Mouse (Mus musculus) MEL (cell line): Measurements from ENCODE around the gene Eef1a1. TPM values are rescaled to one million over a fixed set of nuclear protein-coding genes. Genes with fewer than 3 reads are reported as not detected.

Experiments
- DNase-seq: peaks from one replicate; pipeline ENCODE4 v3.0.0; 2011; ENCODE audit warnings: low read depth, low spot score
- H3K27ac ChIP-seq: 2 replicates; pipeline ENCODE4 v1.5.1; 2012; ENCODE audit warnings: low read depth, mild to moderate bottlenecking, control low read depth, low read length, moderate library complexity; ENCODE audit not compliant: control insufficient read depth
- H3K27me3 ChIP-seq, 2 experiments: fragments of 150-350 bp in 1 of 2; sonication (generic) in 1 of 2; 2 replicates each; pipeline ENCODE4 v1.6.1; 2012; ENCODE audit warnings: low read length in 2 of 2, mild to moderate bottlenecking in 2 of 2, improper control_type of control experiment in 1 of 2, moderate library complexity in 1 of 2; ENCODE audit not compliant: insufficient read depth in 2 of 2, control insufficient read depth in 1 of 2
- H3K36me3 ChIP-seq, 2 experiments: 2 replicates each; pipeline ENCODE4 v1.6.1; 2012 to 2014; ENCODE audit warnings: low read length in 2 of 2, improper control_type of control experiment in 1 of 2, inconsistent platforms in 1 of 2, mild to moderate bottlenecking in 1 of 2; ENCODE audit not compliant: insufficient read depth in 2 of 2, control insufficient read depth in 1 of 2
- H3K4me1 ChIP-seq, 2 experiments: fragments of 150-350 bp in 1 of 2; sonication (generic) in 1 of 2; 2 replicates each; pipeline ENCODE4 v1.6.1; 2012; ENCODE audit warnings: low read length in 2 of 2, improper control_type of control experiment in 1 of 2, mild to moderate bottlenecking in 1 of 2; ENCODE audit not compliant: insufficient read depth in 2 of 2, control insufficient read depth in 1 of 2
- H3K4me3 ChIP-seq, 2 experiments: fragments of 150-350 bp in 1 of 2; sonication (generic) in 1 of 2; 2 replicates each; pipeline ENCODE4 v1.5.1; 2012; ENCODE audit warnings: low read depth in 2 of 2, low read length in 2 of 2, mild to moderate bottlenecking in 2 of 2, moderate library complexity in 2 of 2, control low read depth in 1 of 2, improper control_type of control experiment in 1 of 2; ENCODE audit not compliant: control insufficient read depth in 1 of 2, insufficient read depth in 1 of 2
- H3K79me2 ChIP-seq: 2 replicates; pipeline ENCODE4 v1.6.1; 2012; ENCODE audit warnings: mild to moderate bottlenecking, low read length, moderate library complexity; ENCODE audit not compliant: control insufficient read depth, poor library complexity, insufficient read depth
- H3K9ac ChIP-seq: 2 replicates; pipeline ENCODE4 v1.6.1; 2012; ENCODE audit warnings: low read depth, mild to moderate bottlenecking, control low read depth, low read length, moderate library complexity; ENCODE audit not compliant: control insufficient read depth, poor library complexity, severe bottlenecking
- H3K9me3 ChIP-seq: fragments of 150-350 bp; sonication (generic); replicated peaks from 2 replicates; pipeline ENCODE4 v1.6.1; 2012; ENCODE audit warnings: mild to moderate bottlenecking, low read length, improper control_type of control experiment, moderate library complexity; ENCODE audit not compliant: insufficient read depth
- CHD1 ChIP-seq: IDR thresholded peaks from 2 replicates; pipeline ENCODE4 v1.6.1; 2012; ENCODE audit warnings: low read depth, mild to moderate bottlenecking, inconsistent platforms, low read length, improper control_type of control experiment
- E2F4 ChIP-seq: IDR thresholded peaks from 2 replicates; pipeline ENCODE4 v1.6.1; 2011; ENCODE audit warnings: low read depth, low read length, improper control_type of control experiment, borderline replicate concordance
- ELF1 ChIP-seq: IDR thresholded peaks from 2 replicates; pipeline ENCODE4 v1.6.1; 2014; ENCODE audit warnings: low read depth, mild to moderate bottlenecking, inconsistent platforms, low read length, improper control_type of control experiment, moderate library complexity
- ETS1 ChIP-seq: IDR thresholded peaks from 2 replicates; pipeline ENCODE4 v1.6.1; 2012; ENCODE audit warnings: low read depth, mild to moderate bottlenecking, inconsistent platforms, low read length, improper control_type of control experiment, moderate library complexity
- GABPA ChIP-seq: IDR thresholded peaks from 2 replicates; pipeline ENCODE4 v1.6.1; 2012; ENCODE audit warnings: low read depth, mild to moderate bottlenecking, inconsistent platforms, low read length, improper control_type of control experiment, moderate library complexity
- KAT2A ChIP-seq: conservative IDR thresholded peaks from 2 replicates; pipeline ENCODE4 v1.6.1; 2012; ENCODE audit warnings: low read depth, low read length, improper control_type of control experiment, inconsistent platforms
- MAX ChIP-seq: IDR thresholded peaks from 2 replicates; pipeline ENCODE4 v1.6.1; 2011; ENCODE audit warnings: low read length, improper control_type of control experiment
- MEF2A ChIP-seq: IDR thresholded peaks from 2 replicates; pipeline ENCODE4 v1.6.1; 2014; ENCODE audit warnings: low read depth, mild to moderate bottlenecking, inconsistent platforms, low read length, improper control_type of control experiment; ENCODE audit not compliant: poor library complexity, insufficient replicate concordance, severe bottlenecking; ENCODE audit errors: extremely low read depth
- MXI1 ChIP-seq: IDR thresholded peaks from 2 replicates; pipeline ENCODE4 v1.6.1; 2011; ENCODE audit warnings: mild to moderate bottlenecking, low read depth, low read length, improper control_type of control experiment
- MYB ChIP-seq: IDR thresholded peaks from 2 replicates; pipeline ENCODE4 v1.6.1; 2011; ENCODE audit warnings: mild to moderate bottlenecking, low read depth, low read length, improper control_type of control experiment
- MYC ChIP-seq: IDR thresholded peaks from 2 replicates; pipeline ENCODE4 v1.6.1; 2011; ENCODE audit warnings: low read depth, mild to moderate bottlenecking, low read length, improper control_type of control experiment, moderate library complexity
- NELFE ChIP-seq: IDR thresholded peaks from 2 replicates; pipeline ENCODE4 v1.6.1; 2011; ENCODE audit warnings: low read depth, low read length, improper control_type of control experiment
- NRF1 ChIP-seq: IDR thresholded peaks from 2 replicates; pipeline ENCODE4 v1.6.1; 2014; ENCODE audit warnings: low read depth, mild to moderate bottlenecking, inconsistent platforms, low read length, improper control_type of control experiment, moderate library complexity; ENCODE audit not compliant: poor library complexity, insufficient read depth, severe bottlenecking
- POLR2A ChIP-seq, 2 experiments: IDR thresholded peaks; 2 replicates each; pipeline ENCODE4 v1.6.1; 2011 to 2012; ENCODE audit warnings: low read length in 2 of 2, mild to moderate bottlenecking in 2 of 2, control low read depth in 1 of 2, improper control_type of control experiment in 1 of 2, low read depth in 1 of 2, moderate library complexity in 1 of 2; ENCODE audit not compliant: control insufficient read depth in 1 of 2, insufficient read depth in 1 of 2, poor library complexity in 1 of 2
- POLR2AphosphoS5 ChIP-seq: IDR thresholded peaks from 2 replicates; pipeline ENCODE4 v1.6.1; 2012; ENCODE audit warnings: low read depth, borderline replicate concordance, mild to moderate bottlenecking, inconsistent platforms, low read length, moderate library complexity, mixed read lengths
- SIN3A ChIP-seq: IDR thresholded peaks from 2 replicates; pipeline ENCODE4 v1.6.1; 2012; ENCODE audit warnings: low read length, improper control_type of control experiment, inconsistent platforms
- SMC3 ChIP-seq: IDR thresholded peaks from 2 replicates; pipeline ENCODE4 v1.6.1; 2011; ENCODE audit warnings: low read depth, low read length, improper control_type of control experiment
- TAL1 ChIP-seq: IDR thresholded peaks from 2 replicates; pipeline ENCODE4 v1.6.1; 2012; ENCODE audit warnings: mild to moderate bottlenecking, inconsistent platforms, low read length, moderate library complexity, mixed read lengths
- TBP ChIP-seq: IDR thresholded peaks from 2 replicates; pipeline ENCODE4 v1.8.0; 2011; ENCODE audit warnings: low read depth, low read length, improper control_type of control experiment
- TCF12 ChIP-seq: IDR thresholded peaks from 2 replicates; pipeline ENCODE4 v1.6.1; 2014; ENCODE audit warnings: low read depth, mild to moderate bottlenecking, inconsistent platforms, low read length, improper control_type of control experiment, moderate library complexity
- UBTF ChIP-seq: IDR thresholded peaks from 2 replicates; pipeline ENCODE4 v1.6.1; 2012; ENCODE audit warnings: low read depth, mild to moderate bottlenecking, inconsistent platforms, low read length, improper control_type of control experiment, moderate library complexity, borderline replicate concordance; ENCODE audit not compliant: insufficient read depth
- USF1 ChIP-seq: IDR thresholded peaks from 2 replicates; pipeline ENCODE4 v1.6.1; 2014; ENCODE audit warnings: low read depth, mild to moderate bottlenecking, inconsistent platforms, low read length, improper control_type of control experiment, moderate library complexity
- ZC3H11A ChIP-seq: IDR thresholded peaks from 2 replicates; pipeline ENCODE4 v1.6.1; 2012; ENCODE audit warnings: low read depth, mild to moderate bottlenecking, inconsistent platforms, low read length, improper control_type of control experiment
- ZMIZ1 ChIP-seq: IDR thresholded peaks from 2 replicates; pipeline ENCODE4 v1.6.1; 2012; ENCODE audit warnings: low read depth, mild to moderate bottlenecking, inconsistent platforms, low read length, improper control_type of control experiment, moderate library complexity
- polyA plus RNA-seq, 2 experiments: library from polyadenylated mRNA; stranded (reverse) in 1 of 2; unstranded in 1 of 2; fragments of >175 nt in 1 of 2; fragments of >200 nt in 1 of 2; gene quantifications; 2 replicates each; pipeline versions ENCODE4 v1.2.1 to v1.2.4; 2012; ENCODE audit warnings: low replicate concordance in 2 of 2, low read depth in 1 of 2; ENCODE audit not compliant: insufficient read length in 2 of 2, insufficient read depth in 1 of 2, missing spikeins in 1 of 2
- total RNA-seq: library from RNA; depleted of rRNA; stranded (reverse); fragments of 300-350 nt; gene quantifications from 2 replicates; pipeline ENCODE4 v1.2.3, GENCODE M21; 2012

Eef1a1 gene
- total and polyA plus RNA-seq, 3 experiments, result 11,701 to 60,504 (median 13,182) TPM

DNA sequence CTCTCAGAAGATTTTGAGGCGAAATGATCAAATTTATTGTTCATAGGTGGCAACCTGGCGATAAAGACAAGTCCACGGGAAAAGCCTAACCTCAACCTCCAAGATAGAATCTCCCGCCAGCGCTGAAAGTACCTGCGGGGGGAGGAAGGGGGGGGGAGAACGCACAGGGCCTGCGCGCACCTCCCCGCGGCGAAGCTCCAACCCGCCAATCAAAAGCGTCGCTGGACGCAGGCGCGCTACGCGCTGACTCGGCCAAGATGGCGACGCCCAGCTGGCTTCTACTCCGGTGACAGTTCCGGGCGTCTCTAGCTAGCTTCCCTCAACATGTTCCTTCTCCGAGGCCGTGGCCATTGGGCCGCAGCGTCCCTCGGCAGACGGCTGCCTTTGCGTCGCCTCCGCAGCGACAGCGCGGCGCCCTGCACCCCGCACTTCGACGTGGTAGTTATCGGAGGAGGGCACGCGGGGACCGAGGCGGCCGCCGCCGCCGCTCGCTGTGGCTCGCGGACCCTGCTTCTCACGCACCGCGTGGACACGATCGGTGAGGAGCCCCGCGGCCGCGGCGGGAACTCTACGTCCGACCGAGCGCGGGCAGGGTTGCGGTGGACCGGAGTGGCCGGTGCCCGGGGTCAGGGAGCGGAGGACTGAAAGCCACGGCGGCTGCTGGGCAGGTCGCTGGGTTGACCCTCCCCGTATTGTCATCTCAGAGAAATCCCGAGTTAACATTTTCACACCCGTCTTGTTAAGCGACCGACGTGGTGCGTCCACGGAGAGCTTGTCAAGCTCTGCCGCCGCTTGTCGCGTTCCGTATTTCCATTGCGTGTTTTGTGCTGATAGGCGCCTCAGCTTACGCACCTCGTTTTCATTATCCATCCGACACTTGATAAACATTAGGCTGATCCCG, 40.7 kb downstream of the Eef1a1 start, which contains the start of the genes Mto1 and Gm17324 (continued):
- TF ChIP-seq SMC3 (no peak), MEF2A (no peak), POLR2A (IDR thresholded peaks at IDR 0.05; ENCODE audit: control insufficient read depth in 1 of 2, insufficient read depth in 1 of 2, low read depth in 1 of 2, low read length in 2 of 2, poor library complexity in 1 of 2) (peak; percentile 94 to 95), MXI1 (peak; percentile 86), MYB (no peak), POLR2AphosphoS5 (no peak), TAL1 (peak; percentile 34; the same call in 1 of the 2 replicates)

DNA sequence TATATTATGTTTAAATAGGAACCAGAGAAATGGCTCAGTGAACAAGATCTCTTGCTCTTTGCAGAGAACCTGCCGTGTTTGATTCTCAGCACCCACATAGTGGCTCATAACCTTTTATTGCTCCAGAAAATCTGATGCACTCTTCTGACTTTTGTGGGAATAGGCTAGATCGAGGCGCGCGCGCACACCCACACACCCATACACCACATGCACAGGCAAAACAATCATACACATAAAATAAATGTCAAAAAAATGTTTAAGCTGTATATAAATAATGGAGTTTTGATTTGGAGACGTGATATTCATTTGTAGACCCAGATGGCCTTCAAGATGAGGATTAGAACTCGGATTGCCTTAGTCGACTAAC, 41.4 kb downstream of the Eef1a1 start:
- TF ChIP-seq SIN3A (no peak), MAX (0 out of 2 replicates have a peak, but pooled peaks have one; percentile 3), TAL1 (no peak)
- no peak for DNase-seq
- Histone ChIP-seq H3K27me3 (no peaks in the 10 kb centered on the region), H3K9me3 (no peaks in the 10 kb centered on the region), H3K4me1 (peaks cover 4 to 24% of the 10 kb centered on the region in 2 experiments), H3K4me3 (peak overlapping the region; percentile 2 to 100), H3K79me2 (peaks cover 21% of the 10 kb centered on the region), H3K27ac (peak overlapping the region; percentile 54), H3K36me3 (peaks cover under 1 to 26% of the 10 kb centered on the region in 2 experiments), H3K9ac (peak overlapping the region; percentile 67)

DNA sequence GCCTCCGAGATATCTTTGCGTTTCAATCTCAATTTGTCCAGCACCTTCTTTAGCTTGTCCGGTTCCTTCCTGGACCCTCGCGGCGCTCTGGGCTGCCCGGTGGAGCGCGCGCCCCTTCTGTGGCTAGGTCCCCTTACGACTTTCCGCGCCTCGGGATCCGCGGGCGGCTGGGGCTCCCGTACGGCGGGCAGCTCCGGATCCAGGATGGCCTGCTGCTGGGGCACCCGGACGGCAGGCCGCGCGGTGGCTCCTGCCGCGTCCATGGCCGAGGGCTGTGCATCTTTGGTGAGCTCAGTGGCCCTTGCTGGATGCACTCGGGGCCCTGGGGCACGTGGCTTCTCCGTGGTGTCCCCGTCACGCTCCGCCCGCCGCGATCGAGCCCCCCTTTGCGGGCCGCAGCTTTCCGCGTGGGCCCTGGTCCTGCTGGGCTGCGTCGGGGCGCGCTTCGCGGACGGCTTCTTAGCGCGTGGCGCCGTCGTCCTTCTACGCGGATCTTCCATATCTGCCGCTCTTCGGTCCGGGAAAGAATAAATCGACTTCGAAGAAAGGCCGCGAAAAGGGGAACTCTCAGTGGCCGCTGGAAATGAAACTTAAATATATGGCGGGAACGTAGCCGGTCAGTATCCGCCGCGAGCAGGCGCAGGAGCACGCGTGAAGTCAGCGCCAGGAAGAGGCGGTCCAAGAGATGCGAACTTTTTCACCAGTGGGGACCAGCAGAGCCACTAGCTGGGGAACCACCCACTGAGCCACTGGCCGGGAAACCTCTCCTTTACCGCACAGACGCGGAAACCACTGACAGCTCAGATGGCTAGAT, 46.2 kb downstream of the Eef1a1 start, which contains the start of gene Cgas:
Gene Cgas (minus strand): TSS at position 659 of the 814 bp plus-strand sequence.
- Histone ChIP-seq H3K9me3 (no peaks in the 10 kb centered on the region), H3K9ac (peak within 1 kb of the TSS; percentile 75), H3K79me2 (peaks cover 43% of the 10 kb centered on the region), H3K27me3 (no peaks in the 10 kb centered on the region), H3K27ac (peak within 1 kb of the TSS; percentile 49), H3K4me3 (peak within 1 kb of the TSS; percentile 77 to 95), H3K4me1 (peaks cover 9 to 20% of the 10 kb centered on the region in 2 experiments), H3K36me3 (peaks cover 2 to 19% of the 10 kb centered on the region in 2 experiments)
- DNase-seq, result peak; percentile 90
- TF ChIP-seq MYC, result peak; percentile 52
- TF ChIP-seq USF1, result peak; percentile 28; the same call in 1 of the 2 replicates
- 0 out of 2 replicates have a peak, but pooled peaks have one; percentile 33 for TF ChIP-seq UBTF
- peak; percentile 46 for TF ChIP-seq MXI1
- TF ChIP-seq E2F4, result peak; percentile 89; the same call in 1 of the 2 replicates
- TF ChIP-seq GABPA, result no peak
- TF ChIP-seq NRF1, result peak; percentile 78
- no peak for TF ChIP-seq TAL1
- peak; percentile 54 for TF ChIP-seq NELFE
- peak; percentile 51; the same call in 1 of the 2 replicates for TF ChIP-seq TCF12
- TF ChIP-seq CHD1, result no peak
- TF ChIP-seq POLR2A (IDR thresholded peaks at IDR 0.05; ENCODE audit: control insufficient read depth in 1 of 2, insufficient read depth in 1 of 2, low read depth in 1 of 2, low read length in 2 of 2, poor library complexity in 1 of 2), result peak; percentile 51 to 77
- TF ChIP-seq ELF1, result no peak
- TF ChIP-seq ZMIZ1, result no peak
- TF ChIP-seq TBP, result peak; percentile 51; the same call in 1 of the 2 replicates
- no peak for TF ChIP-seq ZC3H11A
- no peak for TF ChIP-seq KAT2A
- TF ChIP-seq MYB, result no peak
- TF ChIP-seq ETS1, result peak; percentile 36; the same call in 1 of the 2 replicates
